Mouse (Mus musculus) urinary bladder, adult 18-20 months (tissue): ENCODE data around the gene Mup19.
"Not testable (repeated sequence)": the region's sequence is repeated elsewhere in the genome, so short reads cannot be mapped to it uniquely, and the experiment has no call there.

Experiments
- DNase-seq, 2 experiments: peaks; one replicate each; pipeline ENCODE4 v3.0.0; 2022; ENCODE audit warnings: low spot score in 2 of 2, mixed read lengths in 2 of 2

The Mup19 gene

DNA sequence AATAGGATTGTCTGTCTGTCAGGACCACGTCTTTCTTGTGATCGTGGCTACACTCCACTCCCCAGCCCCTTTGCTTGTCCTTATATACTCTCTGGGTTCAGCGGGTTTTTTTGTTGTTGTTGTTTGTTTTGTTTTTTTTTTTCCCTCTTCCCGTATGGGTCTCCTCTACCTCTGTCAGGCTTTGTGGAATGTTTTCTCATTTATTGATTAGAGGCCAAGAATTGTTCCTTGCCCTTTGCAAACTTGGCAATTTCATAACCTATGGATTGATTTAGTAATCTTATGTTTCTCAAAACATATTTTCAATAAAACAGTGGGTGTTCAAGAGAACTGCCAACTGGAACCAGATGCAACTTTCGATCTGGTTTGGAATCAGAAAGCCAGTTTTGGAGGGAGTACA is at the start of gene Mup19:
TSS of gene Mup19 (minus strand) at position 101 of the 400 bp plus-strand sequence.
- not testable (repeated sequence) for DNase-seq

DNA sequence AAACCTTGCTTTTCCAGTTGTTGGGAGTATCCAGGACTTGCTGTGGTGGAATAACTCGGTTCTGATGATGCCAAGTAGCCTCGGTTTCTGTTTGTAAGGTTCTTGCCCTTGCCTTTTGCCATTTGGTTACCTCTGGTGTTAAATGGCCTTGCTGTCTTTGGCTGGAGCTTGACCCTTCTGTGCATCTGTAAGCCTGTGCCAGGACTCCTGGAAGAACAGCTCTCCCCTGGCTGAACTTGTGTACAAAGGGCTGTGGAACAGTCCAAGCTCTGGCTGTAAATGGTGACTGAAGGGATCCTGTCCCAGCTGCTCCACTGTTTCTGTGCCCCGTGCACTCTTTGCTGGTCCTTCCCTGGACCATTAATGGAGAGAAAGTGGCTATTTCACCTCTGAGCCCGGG is 47.1 kb upstream of the Mup19 start:
- DNase-seq, result no peak

DNA sequence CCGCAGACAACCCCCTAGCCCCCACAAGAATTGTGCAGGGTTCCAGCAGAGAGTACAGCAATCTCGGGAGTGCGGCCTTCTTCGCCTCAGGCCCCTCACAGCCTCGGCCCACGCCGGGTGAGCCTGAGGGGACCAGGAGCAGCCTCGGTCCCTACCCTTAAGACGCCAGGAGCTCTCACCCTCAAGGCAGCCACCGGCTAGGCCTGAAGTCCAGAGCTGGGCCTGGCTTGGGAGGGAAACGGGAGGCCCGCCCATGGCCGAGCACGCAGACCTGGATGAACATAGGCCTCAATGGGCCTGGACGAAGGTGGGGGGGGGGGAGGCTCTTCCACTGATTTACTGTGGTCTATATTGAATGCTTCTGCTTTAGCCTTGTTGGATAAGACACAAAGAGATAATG is 41.1 kb upstream of the Mup19 start:
- DNase-seq, result no peak

DNA sequence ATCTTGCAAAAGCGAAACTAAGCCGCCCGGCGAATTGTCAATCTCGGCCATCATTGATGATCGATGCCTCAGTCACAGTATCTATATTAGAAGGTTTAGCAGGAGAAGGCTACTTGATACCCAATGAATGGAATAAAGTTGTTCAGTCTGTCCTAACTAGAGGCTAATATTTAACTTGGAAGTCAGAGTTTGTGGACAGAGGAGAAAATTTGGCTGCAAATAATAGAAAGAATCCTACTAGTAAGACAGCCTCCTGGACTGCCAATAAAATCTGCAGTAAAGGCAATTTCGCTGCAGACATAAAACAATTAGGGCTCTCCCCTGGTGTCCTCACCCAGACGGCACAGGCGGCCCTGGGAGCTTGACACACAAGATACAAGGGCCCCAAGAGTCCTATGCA is 40.5 kb upstream of the Mup19 start:
- DNase-seq, result not testable (repeated sequence)

DNA sequence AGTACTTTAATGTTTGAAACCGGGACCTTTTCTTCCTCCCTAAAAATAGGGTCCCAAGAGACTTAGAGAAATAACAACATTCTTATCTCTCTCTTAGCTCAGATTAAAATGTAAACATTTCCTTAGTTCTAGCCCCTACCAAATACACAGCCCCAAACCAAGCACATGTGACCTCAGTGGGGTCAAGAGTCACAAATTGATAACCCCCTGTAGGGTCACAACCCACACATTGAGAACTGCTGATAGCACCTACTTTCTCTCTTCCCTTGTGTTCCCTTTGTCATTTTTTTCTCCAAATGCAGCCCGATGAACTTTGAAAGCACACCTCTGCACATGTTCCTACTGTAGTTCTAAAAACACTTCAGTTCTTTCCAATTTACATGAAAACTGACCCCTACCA is 33.5 kb upstream of the Mup19 start:
- DNase-seq, result no peak

DNA sequence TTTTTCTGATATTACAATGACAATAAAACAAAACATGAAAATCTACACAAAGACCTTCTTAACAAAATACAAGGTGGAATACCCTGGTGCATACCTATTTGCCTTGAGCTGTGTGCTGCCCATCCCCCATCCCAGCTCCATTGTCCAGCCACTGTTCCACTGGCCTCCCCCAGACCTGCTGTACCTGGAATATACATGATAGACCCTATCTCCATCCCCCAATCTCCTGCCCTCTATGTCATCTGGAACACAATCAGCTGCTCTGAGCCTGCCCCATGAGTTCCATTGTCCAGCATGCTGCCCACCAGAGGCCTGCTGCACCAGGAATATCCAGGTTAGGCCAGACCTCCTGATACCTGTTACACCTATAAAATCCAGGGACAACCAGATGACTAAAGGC is 31.4 kb upstream of the Mup19 start:
- no peak for DNase-seq

DNA sequence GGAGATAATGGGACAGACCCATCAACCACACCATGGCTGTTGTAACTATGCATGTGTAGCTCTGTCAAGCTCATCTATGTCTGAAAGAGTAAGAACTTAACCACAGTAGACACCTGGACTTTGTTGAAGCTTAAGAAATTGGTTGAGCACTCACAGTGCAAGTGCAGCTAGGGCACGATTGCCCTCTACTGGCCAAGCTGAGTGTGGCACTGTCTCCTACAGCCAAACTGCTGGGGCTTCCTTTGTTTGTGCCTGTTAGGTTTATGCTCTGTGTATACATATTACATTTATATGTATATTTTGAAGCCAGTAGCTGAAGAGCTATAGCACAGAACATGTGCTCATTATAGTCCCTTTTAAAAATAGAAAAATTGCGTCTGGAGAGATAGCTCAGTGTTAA is 29.1 kb upstream of the Mup19 start:
- peak; percentile 10 to 46 for DNase-seq

DNA sequence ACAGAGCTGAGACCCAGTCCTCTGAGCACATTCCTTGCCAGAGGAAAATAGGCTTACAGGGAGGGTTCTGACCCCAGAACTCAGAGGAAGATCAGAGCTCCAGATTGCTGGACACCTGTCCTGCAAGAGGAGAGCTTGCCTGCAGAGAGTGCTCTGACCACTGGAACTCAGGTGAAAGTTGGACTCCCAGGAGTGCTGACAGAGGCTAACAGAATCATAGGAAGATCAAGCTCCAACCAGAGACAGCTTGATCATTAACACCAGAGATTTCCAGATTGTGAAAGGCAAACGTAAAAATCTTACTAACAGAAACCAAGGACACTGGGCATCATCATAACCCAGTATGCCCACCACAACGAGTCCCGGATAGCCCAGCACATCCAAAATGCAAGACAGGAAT is 26.9 kb upstream of the Mup19 start:
- DNase-seq, result not testable (repeated sequence)

DNA sequence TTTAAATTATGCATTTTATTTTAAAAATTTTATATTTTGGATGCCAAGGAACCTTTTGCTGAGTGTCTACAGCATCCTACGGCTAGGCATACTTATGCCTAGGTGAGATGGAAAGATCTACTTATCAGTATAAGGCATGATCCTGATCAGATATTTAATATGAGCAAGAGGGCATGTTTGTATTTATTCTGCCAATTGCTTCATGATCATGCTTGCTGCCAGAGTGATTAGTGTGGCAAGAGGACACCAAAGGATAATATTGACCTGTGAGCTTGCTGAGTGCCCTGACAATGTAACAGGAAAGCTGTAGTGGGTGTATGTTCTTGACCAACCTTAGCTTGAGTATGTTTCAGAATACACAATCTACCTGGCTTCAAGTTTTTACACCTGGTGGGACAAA is 7.6 kb upstream of the Mup19 start:
- DNase-seq, result not testable (repeated sequence)

DNA sequence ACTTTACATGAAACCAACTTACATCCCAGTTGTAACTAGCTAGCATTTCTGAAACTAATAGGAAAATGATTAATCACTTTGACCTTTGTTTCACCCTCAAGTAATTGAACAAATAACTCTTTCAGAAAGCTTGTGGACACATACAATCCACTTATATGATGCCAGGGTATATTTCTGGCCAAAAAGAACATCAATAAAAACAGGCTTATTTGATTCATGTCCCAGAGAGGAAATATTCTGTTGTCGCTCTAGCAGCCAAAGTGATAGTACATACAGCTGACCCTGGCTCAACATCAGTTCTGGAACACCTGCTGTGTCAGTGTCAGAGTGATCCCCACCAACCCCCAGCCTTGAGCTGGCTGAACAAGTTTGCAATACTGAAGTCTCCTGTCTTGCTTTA is 2.2 kb upstream of the Mup19 start:
- DNase-seq, result not testable (repeated sequence)
